Mouse (Mus musculus) MEL (cell line): ENCODE data around the gene Stk16.

Source experiments
- CTCF ChIP-seq, 3 experiments: IDR thresholded peaks in 2 of 3; conservative IDR thresholded peaks in 1 of 3; 2 replicates each; pipeline ENCODE4 v1.5.1; 2011 to 2012; ENCODE audit warnings: low read length in 3 of 3, low read depth in 2 of 3, mild to moderate bottlenecking in 2 of 3, improper control_type of control experiment in 1 of 3, inconsistent platforms in 1 of 3, mixed read lengths in 1 of 3, moderate library complexity in 1 of 3; ENCODE audit not compliant: control insufficient read depth in 1 of 3, insufficient read depth in 1 of 3, poor library complexity in 1 of 3, severe bottlenecking in 1 of 3
- HCFC1 ChIP-seq: IDR thresholded peaks from 2 replicates; pipeline ENCODE4 v1.6.1; 2012; ENCODE audit warnings: low read depth, mild to moderate bottlenecking, inconsistent platforms, low read length, improper control_type of control experiment, moderate library complexity
- MYC ChIP-seq: IDR thresholded peaks from 2 replicates; pipeline ENCODE4 v1.6.1; 2011; ENCODE audit warnings: low read depth, mild to moderate bottlenecking, low read length, improper control_type of control experiment, moderate library complexity
- POLR2A ChIP-seq, 2 experiments: IDR thresholded peaks; 2 replicates each; pipeline ENCODE4 v1.6.1; 2011 to 2012; ENCODE audit warnings: low read length in 2 of 2, mild to moderate bottlenecking in 2 of 2, control low read depth in 1 of 2, improper control_type of control experiment in 1 of 2, low read depth in 1 of 2, moderate library complexity in 1 of 2; ENCODE audit not compliant: control insufficient read depth in 1 of 2, insufficient read depth in 1 of 2, poor library complexity in 1 of 2

DNA sequence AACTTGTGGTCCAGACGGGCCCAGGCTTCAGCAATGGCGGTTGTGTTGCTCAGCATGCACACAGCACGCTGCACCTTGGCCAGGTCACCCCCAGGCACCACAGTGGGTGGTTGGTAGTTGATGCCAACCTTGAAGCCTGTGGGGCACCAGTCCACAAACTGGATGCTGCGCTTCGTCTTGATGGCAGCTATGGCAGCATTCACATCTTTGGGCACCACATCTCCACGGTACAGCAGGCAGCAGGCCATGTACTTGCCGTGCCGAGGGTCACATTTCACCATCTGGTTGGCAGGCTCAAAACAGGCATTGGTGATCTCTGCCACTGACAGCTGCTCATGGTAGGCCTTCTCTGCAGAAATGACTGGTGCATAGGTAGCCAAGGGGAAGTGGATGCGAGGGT, 5.1 kb downstream of the Stk16 start:
- TF ChIP-seq HCFC1 (no peak), POLR2A (IDR thresholded peaks at IDR 0.05; ENCODE audit: control insufficient read depth in 1 of 2, insufficient read depth in 1 of 2, low read depth in 1 of 2, low read length in 2 of 2, poor library complexity in 1 of 2) (no peak), CTCF (IDR thresholded peaks at IDR 0.05 in 2 of 3, conservative IDR thresholded peaks at IDR 0.05 in 1 of 3; ENCODE audit: control insufficient read depth in 1 of 3, insufficient read depth in 1 of 3, low read depth in 2 of 3, low read length in 3 of 3, poor library complexity in 1 of 3, severe bottlenecking in 1 of 3) (no peak), MYC (no peak)
